Mouse (Mus musculus) midbrain, embryonic 11.5 days (tissue): Measurements from ENCODE around the gene Ttll1. TPM values are rescaled to one million over a fixed set of nuclear protein-coding genes. Genes with fewer than 3 reads are reported as not detected.

Experiments used
- microRNA-seq: library from miRNA; unstranded; fragments of <30 nt; microRNA quantifications from one replicate; pipeline ENCODE4, GENCODE M21; 2017
- polyA plus RNA-seq: library from polyadenylated mRNA; unstranded; fragments of >200 nt; fragmentation: Nextera tagmentation; extraction: Ambion mirVana; gene quantifications from 2 replicates; pipeline ENCODE4 v1.2.1, GENCODE M21; 2014

Ttll1 gene
- polyA plus RNA-seq, 1 experiment from 2014 or later = 32.2 TPM

Small RNA genes lying within 50 kb of the gene (microRNA-seq; reads per million reads assigned to microRNA genes)
- not detected for gene Gm24575

Other genes starting within 250 kb of the Ttll1 start
- gene Arfgap3, start 160.6 kb downstream of the Ttll1 start, polyA plus RNA-seq = 36.1 and 37.9 TPM in 2 replicates
- gene Pacsin2, start 46.3 kb downstream of the Ttll1 start, polyA plus RNA-seq = 36.3 and 36.5 TPM in 2 replicates
- 2.3 and 2.8 TPM in 2 replicates for gene Bik, start 16.0 kb upstream of the Ttll1 start, polyA plus RNA-seq
- gene Tspo, start 52.7 kb upstream of the Ttll1 start, polyA plus RNA-seq = 25.0 and 27.8 TPM in 2 replicates
- 36.6 and 39.1 TPM in 2 replicates for gene Mcat, start 52.9 kb upstream of the Ttll1 start, polyA plus RNA-seq
- 46.5 and 46.9 TPM in 2 replicates for gene Ttll12, start 84.3 kb upstream of the Ttll1 start, polyA plus RNA-seq
- gene Scube1, start 214.1 kb upstream of the Ttll1 start, polyA plus RNA-seq = 27.8 and 31.4 TPM in 2 replicates